Mouse (Mus musculus) brain, embryonic 14.5 days (tissue): ENCODE data around the gene Tmem136.

Experiments used
- CTCF ChIP-seq: fragments of 200-500 bp; IDR thresholded peaks from 2 replicates; pipeline ENCODE4 v1.5.1; 2012; ENCODE audit warnings: inconsistent platforms, mild to moderate bottlenecking, moderate library complexity, borderline replicate concordance; ENCODE audit not compliant: insufficient read depth, insufficient read length; ENCODE audit errors: extremely low read depth
- POLR2A ChIP-seq: fragments of 200-500 bp; IDR thresholded peaks from 2 replicates; pipeline ENCODE4 v1.6.1; 2012; ENCODE audit warnings: mild to moderate bottlenecking, inconsistent platforms, borderline replicate concordance; ENCODE audit not compliant: poor library complexity, insufficient read depth, insufficient read length, severe bottlenecking; ENCODE audit errors: extremely low read depth

- TF ChIP-seq POLR2A (peak; percentile 75), CTCF (peak; percentile 23; the same call in 1 of the 2 replicates)
Measured at GRCm38 (mm10) chr9:43116134-43116996, at the start of gene Tmem136.
